Mouse (Mus musculus) ES-E14 (cell line): ENCODE data around the gene Speer4a. TPM values are rescaled to one million over a fixed set of nuclear protein-coding genes. Genes with fewer than 3 reads are reported as not detected.
"Not testable (repeated sequence)": the region's sequence is repeated elsewhere in the genome, so short reads cannot be mapped to it uniquely, and the experiment has no call there.

Experiments
- DNase-seq: peaks from one replicate; pipeline ENCODE4 v3.0.0-alpha.2; 2013; ENCODE audit warnings: low read depth, low spot score
- H3K27ac ChIP-seq: 2 replicates; pipeline ENCODE4 v1.5.1; 2012; ENCODE audit warnings: low read depth, mild to moderate bottlenecking, low read length, moderate library complexity, mixed read lengths; ENCODE audit not compliant: poor library complexity, insufficient read depth, severe bottlenecking
- H3K36me3 ChIP-seq: 2 replicates; pipeline ENCODE4 v1.6.1; 2012; ENCODE audit warnings: mild to moderate bottlenecking, low read length, moderate library complexity, mixed read lengths; ENCODE audit not compliant: control insufficient read depth, poor library complexity, insufficient read depth, severe bottlenecking
- H3K4me1 ChIP-seq, 2 experiments: fragments of 150-350 bp in 1 of 2; sonication (generic) in 1 of 2; 2 replicates each; pipeline ENCODE4 v1.6.1; 2012; ENCODE audit warnings: low read length in 2 of 2, mild to moderate bottlenecking in 1 of 2, mixed read lengths in 1 of 2; ENCODE audit not compliant: control insufficient read depth in 2 of 2, insufficient read depth in 2 of 2, poor library complexity in 1 of 2
- H3K4me3 ChIP-seq, 2 experiments: fragments of 150-350 bp in 1 of 2; sonication (generic) in 1 of 2; 2 replicates each; pipeline ENCODE4 v1.5.1; 2012; ENCODE audit warnings: low read length in 2 of 2, low read depth in 1 of 2, mild to moderate bottlenecking in 1 of 2, mixed read lengths in 1 of 2; ENCODE audit not compliant: insufficient read depth in 1 of 2, poor library complexity in 1 of 2, severe bottlenecking in 1 of 2
- H3K9ac ChIP-seq: 2 replicates; pipeline ENCODE4 v1.6.1; 2012; ENCODE audit warnings: low read depth, mild to moderate bottlenecking, low read length, mixed read lengths; ENCODE audit not compliant: poor library complexity, insufficient read depth, severe bottlenecking
- H3K9me3 ChIP-seq: fragments of 150-350 bp; sonication (generic); 2 replicates; pipeline ENCODE4 v1.6.1; 2012; ENCODE audit warnings: low read depth, mild to moderate bottlenecking, low read length; ENCODE audit not compliant: control insufficient read depth, insufficient read depth
- CHD2 ChIP-seq: IDR thresholded peaks from 2 replicates; pipeline ENCODE4 v1.6.1; 2014; ENCODE audit warnings: mild to moderate bottlenecking, low read depth, low read length, inconsistent platforms
- HCFC1 ChIP-seq: IDR thresholded peaks from 2 replicates; pipeline ENCODE4 v1.6.1; 2012; ENCODE audit warnings: low read length, inconsistent platforms, borderline replicate concordance; ENCODE audit not compliant: insufficient read depth
- ZC3H11A ChIP-seq: IDR thresholded peaks from 2 replicates; pipeline ENCODE4 v1.6.1; 2012; ENCODE audit warnings: low read depth, mild to moderate bottlenecking, inconsistent platforms, low read length, borderline replicate concordance
- in situ Hi-C, 2 experiments: fragments of 600-800 bp; cut with MboI; formaldehyde crosslinking; loops; one replicate each; pipeline ENCODE4 v1.15.1; 2025; ENCODE audit warnings: low sequenced_read_pairs in 2 of 2, inconsistent platforms in 1 of 2; ENCODE audit not compliant: unreplicated experiment in 2 of 2
- total RNA-seq: library from RNA; depleted of rRNA; stranded (reverse); fragments of 300-350 nt; gene quantifications from 2 replicates; pipeline ENCODE4 v1.2.3, GENCODE M21; 2012; rRNA removed

The Speer4a gene
- total RNA-seq, 1 experiment, result not detected

DNA sequence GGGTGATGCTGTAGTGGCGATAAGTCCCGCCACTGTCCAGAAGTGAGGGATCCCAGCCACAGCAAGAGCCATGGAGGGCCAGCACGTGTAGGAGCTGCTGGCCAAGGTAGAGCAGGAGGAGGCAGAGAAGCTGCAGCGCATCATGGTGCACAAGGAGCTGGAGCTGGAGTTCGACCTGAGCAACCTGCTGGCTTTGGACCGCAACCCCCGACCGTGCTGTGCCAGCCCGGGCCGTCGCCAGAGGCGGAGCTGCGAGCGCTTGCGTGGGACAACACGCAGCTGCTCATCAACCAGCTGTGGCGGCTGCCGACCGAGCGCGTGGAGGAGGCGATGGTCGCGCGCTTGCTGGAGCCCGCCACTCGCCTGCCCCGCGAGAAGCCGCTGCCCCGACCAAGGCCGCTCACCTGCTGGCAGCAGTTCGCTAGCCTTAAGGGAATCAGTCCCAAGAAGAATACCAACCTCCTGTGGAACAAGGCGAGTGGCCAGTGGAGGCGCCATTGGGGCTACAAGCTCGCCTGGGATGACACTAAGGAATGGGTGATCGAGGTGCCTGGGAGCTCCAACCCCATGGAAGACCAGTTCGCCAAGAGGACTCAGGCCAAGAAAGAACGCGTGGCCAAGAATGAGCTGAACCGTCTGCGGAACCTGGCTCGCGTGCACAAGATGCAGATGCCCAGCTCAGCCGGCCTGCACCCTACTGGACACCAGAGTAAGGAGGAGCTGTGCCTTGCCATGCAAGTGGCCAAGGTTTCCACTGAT is 32.2 kb downstream of the Speer4a start:
- in situ Hi-C loops, H3K9me3 ChIP-seq, H3K36me3 ChIP-seq, H3K4me1 ChIP-seq, H3K27ac ChIP-seq: not testable (repeated sequence)
- peak; percentile 78 for DNase-seq
- peak overlapping the region; percentile 32 to 40 for H3K4me3 ChIP-seq
- 0 out of 2 replicates have a peak overlapping the region, but pooled peaks have one; percentile 0 for H3K9ac ChIP-seq
- TF ChIP-seq HCFC1 (0 out of 2 replicates have a peak, but pooled peaks have one; percentile 59), ZC3H11A (peak; percentile 18; the same call in 1 of the 2 replicates), CHD2 (0 out of 2 replicates have a peak, but pooled peaks have one; percentile 29)

DNA sequence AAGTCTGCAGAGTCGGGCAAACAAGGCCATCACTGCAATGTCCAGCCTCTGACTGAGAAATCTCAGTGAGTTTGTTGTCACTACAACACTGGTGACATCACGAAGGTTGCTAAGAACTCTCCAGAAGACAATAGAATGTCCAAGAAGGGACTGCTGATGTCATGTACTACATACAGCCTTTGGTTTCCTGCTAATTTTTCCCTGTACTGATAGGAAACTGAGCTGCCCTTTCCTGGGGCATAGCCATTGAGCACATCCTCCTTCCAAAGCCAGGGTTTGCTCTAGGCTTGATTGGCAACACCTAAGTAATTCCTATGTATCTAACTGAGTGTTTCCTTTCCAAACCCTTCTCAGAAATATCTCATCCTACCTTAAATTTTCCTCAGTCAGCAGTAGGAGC is 34.7 kb downstream of the Speer4a start, which contains the start of gene Gm1979:
Gene Gm1979, minus strand, starts transcription at position 101 of the 400 bp plus-strand sequence.
- H3K36me3 ChIP-seq, DNase-seq, in situ Hi-C loops, H3K9ac ChIP-seq, H3K27ac ChIP-seq, H3K9me3 ChIP-seq, H3K4me3 ChIP-seq, H3K4me1 ChIP-seq: not testable (repeated sequence)

DNA sequence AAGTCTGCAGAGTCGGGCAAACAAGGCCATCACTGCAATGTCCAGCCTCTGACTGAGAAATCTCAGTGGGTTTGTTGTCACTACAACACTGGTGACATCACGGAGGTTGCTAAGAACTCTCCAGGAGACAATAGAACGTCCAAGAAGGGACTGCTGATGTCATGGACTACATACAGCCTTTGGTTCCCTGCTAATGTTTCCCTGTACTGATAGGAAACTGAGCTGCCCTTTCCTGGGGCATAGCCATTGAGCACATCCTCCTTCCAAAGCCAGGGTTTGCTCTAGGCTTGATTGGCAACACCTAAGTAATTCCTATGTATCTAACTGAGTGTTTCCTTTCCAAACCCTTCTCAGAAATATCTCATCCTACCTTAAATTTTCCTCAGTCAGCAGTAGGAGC is 50.8 kb downstream of the Speer4a start, which contains the start of gene Gm21698:
Gene Gm21698, minus strand, starts transcription at position 101 of the 400 bp plus-strand sequence.
- H3K4me3 ChIP-seq, H3K9me3 ChIP-seq, H3K4me1 ChIP-seq, in situ Hi-C loops, H3K27ac ChIP-seq, DNase-seq, H3K36me3 ChIP-seq, H3K9ac ChIP-seq: not testable (repeated sequence)

Other genes starting within 250 kb of the Speer4a start
- not detected in 2 replicates for gene Gm21663, start 97.2 kb downstream of the Speer4a start, total RNA-seq
- gene Gm21671, start 85.1 kb downstream of the Speer4a start, total RNA-seq, result not detected in 2 replicates
- not detected in 2 replicates for gene Gm21680, start 66.9 kb downstream of the Speer4a start, total RNA-seq
- gene Gm21698, start 50.9 kb downstream of the Speer4a start, total RNA-seq, result 0.21 TPM in 1 of 2 replicates, not detected in the other
- not detected in 2 replicates for gene Gm1979, start 34.8 kb downstream of the Speer4a start, total RNA-seq
- gene Gm5862, start 16.6 kb downstream of the Speer4a start, total RNA-seq, result not detected in 2 replicates
- not detected in 2 replicates for gene Gm7347, start 19.0 kb upstream of the Speer4a start, total RNA-seq
- gene Gm10471, start 49.7 kb upstream of the Speer4a start, total RNA-seq, result not detected in 2 replicates
- 0.09 TPM in 1 of 2 replicates, not detected in the other for gene 5031410I06Rik, start 65.8 kb upstream of the Speer4a start, total RNA-seq
- not detected in 2 replicates for gene Gm10220, start 81.9 kb upstream of the Speer4a start, total RNA-seq
- gene Gm7361, start 218.1 kb upstream of the Speer4a start, total RNA-seq, result not detected in 2 replicates